Mouse (Mus musculus): Measurements from ENCODE around the gene Pbld2. TPM values are rescaled to one million over a fixed set of nuclear protein-coding genes. Genes with fewer than 3 reads are reported as not detected.

Gene Pbld2
- polyA plus RNA-seq, 1 experiment from 2014 or later: 1.1 TPM

DNA sequence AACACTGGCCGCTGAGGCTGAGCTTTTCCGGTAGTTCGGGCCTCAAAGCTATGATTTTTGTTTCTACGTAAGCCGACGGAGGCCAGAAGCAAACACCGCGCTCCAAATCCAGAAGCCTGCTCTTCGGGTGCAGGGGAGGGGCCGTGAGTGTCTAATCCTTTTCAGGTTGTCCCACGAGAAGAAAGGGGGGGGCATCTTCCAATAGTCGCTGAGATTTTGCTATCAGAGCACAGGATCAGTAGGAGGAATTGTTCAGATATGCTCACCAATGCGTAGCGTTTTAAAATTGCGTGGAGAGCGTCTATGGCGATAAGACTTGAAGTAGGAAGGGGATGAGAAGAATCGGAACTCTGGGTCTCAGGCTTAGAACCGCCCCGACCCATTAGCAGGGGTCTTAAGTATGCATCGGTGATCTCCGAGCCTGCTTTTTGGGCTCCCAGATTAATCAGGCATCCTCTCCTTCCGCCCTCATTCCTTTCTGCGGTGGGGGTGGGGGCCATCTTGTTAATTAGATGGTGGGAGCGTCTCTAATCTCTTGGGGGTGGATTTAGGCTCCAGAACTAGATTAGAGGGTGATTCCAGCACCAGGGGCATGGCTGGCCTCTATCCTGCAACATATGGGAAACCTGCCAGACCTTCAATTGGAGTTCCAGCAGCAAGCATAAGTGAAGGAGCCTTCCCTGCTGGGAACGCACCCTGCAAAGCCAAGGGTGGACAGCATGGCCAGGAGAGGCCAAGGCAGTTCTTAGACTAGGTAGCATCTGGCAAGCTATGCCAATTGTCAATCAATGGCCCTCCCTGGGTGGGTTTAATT lies 65.8 kb downstream of the Pbld2 start:
- no peaks in the 10 kb centered on the region for H3K9me3 ChIP-seq (replicated peaks)
- DNase-seq (ENCODE audit: low spot score): peak; percentile 40
- peaks cover 24% of the 10 kb centered on the region for H3K4me1 ChIP-seq
- WGBS: 4% methylated on average over 26 of the region's 26 CpGs
- peak overlapping the region; percentile 76 for H3K27ac ChIP-seq (replicated peaks)
- H3K27me3 ChIP-seq (ENCODE audit: low read depth, poor library complexity, severe bottlenecking): peaks cover 8% of the 10 kb centered on the region
- H3K36me3 ChIP-seq: no peaks in the 10 kb centered on the region
- peak overlapping the region; percentile 52 for H3K4me3 ChIP-seq

- no peak overlapping the region for H3K27ac ChIP-seq (replicated peaks)
- H3K9me3 ChIP-seq (replicated peaks): no peaks in the 10 kb centered on the region
- H3K27me3 ChIP-seq (ENCODE audit: low read depth, poor library complexity, severe bottlenecking): peaks cover 8% of the 10 kb centered on the region
- H3K4me1 ChIP-seq: peaks cover 27% of the 10 kb centered on the region
- 82% methylated on average over 7 of the region's 7 CpGs for WGBS
- no peak for DNase-seq (ENCODE audit: low spot score)
- no peaks in the 10 kb centered on the region for H3K36me3 ChIP-seq
- H3K4me3 ChIP-seq: no peak overlapping the region
These were observed 67.8 kb downstream of the Pbld2 start for GRCm38 (mm10) chr10:63091915-63092314.

GRCm38 (mm10) chr10:63092616-63093550 lies 68.8 kb downstream of the Pbld2 start:
- Histone ChIP-seq H3K9me3 (replicated peaks) (no peaks in the 10 kb centered on the region), H3K36me3 (no peaks in the 10 kb centered on the region), H3K4me1 (peaks cover 30% of the 10 kb centered on the region), H3K27ac (replicated peaks) (no peak overlapping the region), H3K4me3 (no peak overlapping the region), H3K27me3 (ENCODE audit: low read depth, poor library complexity, severe bottlenecking) (peaks cover 14% of the 10 kb centered on the region)
- WGBS: 80% methylated on average over 10 of the region's 10 CpGs
- DNase-seq (ENCODE audit: low spot score): no peak

DNA sequence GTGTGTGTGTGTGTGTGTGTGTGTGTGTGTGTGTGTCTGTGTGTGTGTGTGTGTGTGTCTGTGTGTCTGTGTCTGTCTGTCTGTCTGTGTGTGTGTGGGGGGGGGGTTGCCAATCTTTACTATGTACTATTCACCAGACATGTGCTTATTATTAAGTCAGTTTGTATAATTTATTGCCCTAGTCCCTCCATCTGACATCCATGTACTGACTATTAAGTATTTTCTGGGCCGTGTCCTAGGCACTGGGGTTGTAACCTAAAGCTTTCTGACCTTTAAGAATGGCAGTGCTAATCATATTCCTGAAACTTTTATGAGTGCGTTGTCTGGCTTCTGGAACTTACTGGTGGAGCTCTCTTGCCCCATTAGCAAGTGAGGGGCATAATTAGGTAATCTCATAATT lies 72.6 kb downstream of the Pbld2 start:
- Histone ChIP-seq H3K4me1 (peaks cover 31% of the 10 kb centered on the region), H3K27me3 (ENCODE audit: low read depth, poor library complexity, severe bottlenecking) (peaks cover 46% of the 10 kb centered on the region), H3K36me3 (no peaks in the 10 kb centered on the region), H3K9me3 (replicated peaks) (no peaks in the 10 kb centered on the region), H3K4me3 (no peak overlapping the region), H3K27ac (replicated peaks) (no peak overlapping the region)
- no peak for DNase-seq (ENCODE audit: low spot score)
- WGBS: 87% methylated on average over 2 of the region's 2 CpGs

- Histone ChIP-seq H3K4me1 (peaks cover 29% of the 10 kb centered on the region), H3K4me3 (no peak overlapping the region), H3K27ac (replicated peaks) (no peak overlapping the region), H3K9me3 (replicated peaks) (no peaks in the 10 kb centered on the region), H3K27me3 (ENCODE audit: low read depth, poor library complexity, severe bottlenecking) (peaks cover 49% of the 10 kb centered on the region), H3K36me3 (no peaks in the 10 kb centered on the region)
- DNase-seq (ENCODE audit: low spot score): no peak
- WGBS: 66% methylated on average over 12 of the region's 12 CpGs
These were observed 74.1 kb downstream of the Pbld2 start for GRCm38 (mm10) chr10:63098191-63098590.

GRCm38 (mm10) chr10:63099521-63099920 lies 75.4 kb downstream of the Pbld2 start, which contains the start of gene Atoh7:
Gene Atoh7, plus strand, starts transcription at chr10:63099651.
- DNase-seq (ENCODE audit: low spot score): no peak
- Histone ChIP-seq H3K36me3 (no peaks in the 10 kb centered on the region), H3K27me3 (ENCODE audit: low read depth, poor library complexity, severe bottlenecking) (peaks cover 49% of the 10 kb centered on the region), H3K4me1 (peaks cover 28% of the 10 kb centered on the region), H3K4me3 (peak within 1 kb of the TSS; percentile 68), H3K27ac (replicated peaks) (peak within 1 kb of the TSS; percentile 87), H3K9me3 (replicated peaks) (no peaks in the 10 kb centered on the region)
- WGBS: 6% methylated on average over 16 of the region's 16 CpGs

- Histone ChIP-seq H3K4me1 (peaks cover 24% of the 10 kb centered on the region), H3K36me3 (no peaks in the 10 kb centered on the region), H3K27ac (replicated peaks) (peak overlapping the region; percentile 87), H3K4me3 (peak overlapping the region; percentile 68), H3K9me3 (replicated peaks) (no peaks in the 10 kb centered on the region), H3K27me3 (ENCODE audit: low read depth, poor library complexity, severe bottlenecking) (peaks cover 49% of the 10 kb centered on the region)
- DNase-seq (ENCODE audit: low spot score): peak; percentile 81
- under 1% methylated on average over 62 of the region's 62 CpGs for WGBS
These were observed 75.9 kb downstream of the Pbld2 start for GRCm38 (mm10) chr10:63099941-63100562.

DNA sequence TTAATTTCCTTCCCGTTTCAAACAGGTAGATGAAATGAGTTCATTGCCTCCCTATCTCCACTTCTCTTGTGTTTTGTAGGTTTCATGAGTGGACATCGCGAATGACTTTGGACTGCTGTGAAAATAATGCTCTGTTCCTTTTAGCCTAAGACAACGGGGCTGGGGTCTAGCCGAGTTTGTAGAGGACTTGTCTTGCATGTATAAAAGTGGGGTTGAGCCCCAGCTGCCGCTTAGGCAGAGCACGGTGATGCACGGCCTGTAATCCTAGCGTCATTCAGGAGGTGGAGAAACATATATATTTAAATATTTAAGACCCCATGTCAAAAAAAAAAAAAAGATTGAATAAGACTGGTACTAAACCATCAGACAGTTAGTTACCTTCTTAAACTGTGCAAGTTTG lies 76.5 kb downstream of the Pbld2 start:
- H3K9me3 ChIP-seq (replicated peaks): no peaks in the 10 kb centered on the region
- peak overlapping the region; percentile 87 for H3K27ac ChIP-seq (replicated peaks)
- H3K27me3 ChIP-seq (ENCODE audit: low read depth, poor library complexity, severe bottlenecking): peaks cover 49% of the 10 kb centered on the region
- peaks cover 22% of the 10 kb centered on the region for H3K4me1 ChIP-seq
- H3K36me3 ChIP-seq: no peaks in the 10 kb centered on the region
- DNase-seq (ENCODE audit: low spot score): peak; percentile 33
- H3K4me3 ChIP-seq: peak overlapping the region; percentile 68
- WGBS: 11% methylated on average over 9 of the region's 9 CpGs

Other genes with a start within 250 kb of the Pbld2 start
- 156 TPM in 2 replicates for gene Ccar1, start 232.0 kb upstream of the Pbld2 start, polyA plus RNA-seq (2016; fragmentation: Nextera tagmentation; extraction: Ambion mirVana)
- 24.8 and 31.3 TPM in 2 replicates for gene Tet1, start 115.3 kb upstream of the Pbld2 start, polyA plus RNA-seq (2016; fragmentation: Nextera tagmentation; extraction: Ambion mirVana)
- gene Slc25a16, start 103.7 kb upstream of the Pbld2 start, polyA plus RNA-seq (2016; fragmentation: Nextera tagmentation; extraction: Ambion mirVana): 8.5 and 9.4 TPM in 2 replicates
- 28.7 and 31.9 TPM in 2 replicates for gene Dna2, start 77.3 kb upstream of the Pbld2 start, polyA plus RNA-seq (2016; fragmentation: Nextera tagmentation; extraction: Ambion mirVana)
- 24.9 and 25.3 TPM in 2 replicates for gene Rufy2, start 44.1 kb upstream of the Pbld2 start, polyA plus RNA-seq (2016; fragmentation: Nextera tagmentation; extraction: Ambion mirVana)
- gene Hnrnph3, start 98 bp upstream of the Pbld2 start, polyA plus RNA-seq (2016; fragmentation: Nextera tagmentation; extraction: Ambion mirVana): 215 and 228 TPM in 2 replicates
- gene Pbld1, start 35.8 kb downstream of the Pbld2 start, polyA plus RNA-seq (2016; fragmentation: Nextera tagmentation; extraction: Ambion mirVana): 1.3 and 1.5 TPM in 2 replicates
- gene Atoh7, start 75.3 kb downstream of the Pbld2 start, polyA plus RNA-seq (2016; fragmentation: Nextera tagmentation; extraction: Ambion mirVana): 0.25 and 1.1 TPM in 2 replicates
- gene Mypn, start 179.6 kb downstream of the Pbld2 start, polyA plus RNA-seq (2016; fragmentation: Nextera tagmentation; extraction: Ambion mirVana): 0.15 and 0.22 TPM in 2 replicates
- 46.7 and 46.9 TPM in 2 replicates for gene Herc4, start 219.5 kb downstream of the Pbld2 start, polyA plus RNA-seq (2016; fragmentation: Nextera tagmentation; extraction: Ambion mirVana)

Measured in midbrain, embryonic 10.5 days (tissue).